Mouse (Mus musculus) forebrain, embryonic 11.5 days (tissue): ENCODE data around the gene Ksr2. TPM values are rescaled to one million over a fixed set of nuclear protein-coding genes. Genes with fewer than 3 reads are reported as not detected.
"Not testable (repeated sequence)": the region's sequence is repeated elsewhere in the genome, so short reads cannot be mapped to it uniquely, and the experiment has no call there.

Source experiments
- ATAC-seq: fragments of 200-750 bp; cut with Nextera tagmentation; replicated peaks from 2 replicates; pipeline ENCODE4 v1.8.0; 2017; ENCODE audit warnings: moderate TSS enrichment; ENCODE audit not compliant: low FRiP score
- DNase-seq: peaks from one replicate; pipeline ENCODE4 v3.0.0-alpha.2; 2017; ENCODE audit warnings: low spot score
- H3K27ac ChIP-seq: fragments of 300-500 bp; sonication (generic); 2 replicates; pipeline ENCODE4 v1.5.1; 2014; ENCODE audit warnings: low read depth, low read length
- H3K27me3 ChIP-seq: fragments of 300-500 bp; sonication (generic); 2 replicates; pipeline ENCODE4 v1.6.1; 2014; ENCODE audit warnings: mild to moderate bottlenecking, low read length, mixed read lengths; ENCODE audit not compliant: control insufficient read depth, insufficient read depth
- H3K36me3 ChIP-seq: fragments of 300-500 bp; sonication (generic); 2 replicates; pipeline ENCODE4 v1.6.1; 2014; ENCODE audit warnings: mild to moderate bottlenecking, low read length, moderate library complexity, mixed read lengths; ENCODE audit not compliant: control insufficient read depth, insufficient read depth
- H3K4me1 ChIP-seq: fragments of 300-500 bp; sonication (generic); replicated peaks from 2 replicates; pipeline ENCODE4 v1.6.1; 2014; ENCODE audit warnings: low read length, mixed read lengths; ENCODE audit not compliant: control insufficient read depth, insufficient read depth
- H3K4me2 ChIP-seq: fragments of 300-500 bp; sonication (generic); 2 replicates; pipeline ENCODE4 v1.6.1; 2014; ENCODE audit warnings: low read depth, mild to moderate bottlenecking, low read length, moderate library complexity, mixed read lengths; ENCODE audit not compliant: severe bottlenecking
- H3K4me3 ChIP-seq: fragments of 300-500 bp; sonication (generic); 2 replicates; pipeline ENCODE4 v1.5.1; 2014; ENCODE audit warnings: low read depth, low read length
- H3K9ac ChIP-seq: fragments of 300-500 bp; sonication (generic); 2 replicates; pipeline ENCODE4 v1.6.1; 2014; ENCODE audit warnings: low read length
- H3K9me3 ChIP-seq: fragments of 300-500 bp; sonication (generic); 2 replicates; pipeline ENCODE4 v1.6.1; 2016; ENCODE audit warnings: low read length, mixed read lengths; ENCODE audit not compliant: control insufficient read depth
- WGBS: fragments of 180-500 bp; shearing (Covaris S2); extraction: QIAGEN DNeasy Blood & Tissue Kit; methylation state at CpG from one replicate; pipeline ENCODE4 v1.1.7; 2014; 5-methylcytosine and 5-hydroxymethylcytosine counted together
- polyA plus RNA-seq: library from polyadenylated mRNA; unstranded; fragments of >200 nt; fragmentation: Nextera tagmentation; extraction: Ambion mirVana; gene quantifications from 2 replicates; pipeline ENCODE4 v1.2.1, GENCODE M21; 2014

Ksr2 gene
- polyA plus RNA-seq, 1 experiment from 2014 or later: 1.2 TPM

GRCm38 (mm10) chr5:117397371-117397770 is 16.4 kb upstream of the Ksr2 start:
- 80% methylated on average over 6 of the region's 6 CpGs for WGBS

GRCm38 (mm10) chr5:117398007-117398550 is 15.7 kb upstream of the Ksr2 start:
- Histone ChIP-seq H3K9me3 (no peaks in the 10 kb centered on the region), H3K4me3 (no peak overlapping the region), H3K27ac (no peak overlapping the region), H3K4me2 (no peak overlapping the region), H3K4me1 (no peaks in the 10 kb centered on the region; the same call in 1 of the 2 replicates), H3K27me3 (no peaks in the 10 kb centered on the region), H3K36me3 (no peaks in the 10 kb centered on the region), H3K9ac (no peak overlapping the region)
- 20% methylated on average over 4 of the region's 5 CpGs for WGBS
- no peak for DNase-seq
- ATAC-seq: no peak

More at GRCm38 (mm10) chr5:117397371-117397770, 16.4 kb upstream of the Ksr2 start:
- Histone ChIP-seq H3K4me3 (no peak overlapping the region), H3K9me3 (no peaks in the 10 kb centered on the region; the same call in 1 of the 2 replicates), H3K4me1 (no peaks in the 10 kb centered on the region; the same call in 1 of the 2 replicates), H3K9ac (no peak overlapping the region), H3K36me3 (no peaks in the 10 kb centered on the region), H3K27ac (no peak overlapping the region), H3K27me3 (no peaks in the 10 kb centered on the region), H3K4me2 (no peak overlapping the region)
- DNase-seq (no peak), ATAC-seq (no peak)

DNA sequence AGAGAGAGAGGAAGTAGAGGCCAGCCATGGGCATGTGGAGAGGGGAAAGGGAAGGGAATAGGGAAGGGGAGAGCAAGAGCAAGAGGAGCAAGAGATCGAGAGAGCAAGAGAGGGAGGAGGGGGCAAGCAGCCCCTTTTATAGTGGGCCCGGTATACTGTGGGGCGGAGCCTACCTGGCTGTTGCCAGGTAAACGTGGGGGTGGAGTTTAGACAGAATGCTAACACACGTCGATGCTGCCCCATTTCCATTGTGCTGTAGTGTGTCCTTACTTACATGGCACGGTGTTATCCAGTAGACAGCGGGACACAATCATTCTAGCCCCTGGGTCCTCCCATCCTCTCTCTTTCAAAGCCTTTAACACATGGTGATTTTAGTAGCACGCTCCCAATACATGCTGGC is 14.5 kb upstream of the Ksr2 start:
- 86% methylated on average over 9 of the region's 9 CpGs for WGBS
- DNase-seq: no peak
- no peak for ATAC-seq

DNA sequence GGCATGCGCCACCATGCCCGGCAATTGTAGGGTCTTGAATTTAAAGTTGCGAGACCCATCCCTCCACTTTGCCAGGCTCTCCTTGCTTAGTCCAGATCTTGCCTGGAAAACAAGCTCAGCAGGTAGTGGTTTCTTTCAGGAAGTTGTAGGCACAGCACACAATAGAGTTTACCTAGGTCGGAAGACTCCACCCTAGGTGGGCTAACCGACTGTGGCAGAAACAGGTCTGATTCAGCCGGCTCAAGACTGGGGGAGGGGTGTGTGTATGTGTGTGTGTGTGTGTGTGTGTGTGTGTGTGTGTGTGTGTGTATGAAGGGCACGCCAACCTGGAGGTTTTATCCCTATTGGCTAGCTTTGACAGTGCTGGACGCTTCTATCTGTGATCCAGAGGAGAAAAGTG is 10.2 kb upstream of the Ksr2 start:
- H3K27me3 ChIP-seq: no peaks in the 10 kb centered on the region
- WGBS: 89% methylated on average over 8 of the region's 8 CpGs
- no peak overlapping the region for H3K4me2 ChIP-seq
- H3K4me3 ChIP-seq: no peak overlapping the region
- H3K9me3 ChIP-seq: no peaks in the 10 kb centered on the region
- ATAC-seq: no peak
- no peak for DNase-seq
- no peaks in the 10 kb centered on the region for H3K36me3 ChIP-seq
- no peak overlapping the region for H3K9ac ChIP-seq
- no peaks in the 10 kb centered on the region for H3K4me1 ChIP-seq
- no peak overlapping the region for H3K27ac ChIP-seq

More for the DNA sequence above, 14.5 kb upstream of the Ksr2 start:
- Histone ChIP-seq H3K27ac (no peak overlapping the region), H3K4me3 (no peak overlapping the region), H3K27me3 (no peaks in the 10 kb centered on the region), H3K9me3 (no peaks in the 10 kb centered on the region), H3K9ac (no peak overlapping the region), H3K4me2 (no peak overlapping the region), H3K36me3 (no peaks in the 10 kb centered on the region), H3K4me1 (no peaks in the 10 kb centered on the region; the same call in 1 of the 2 replicates)

GRCm38 (mm10) chr5:117404671-117405070 is 9.1 kb upstream of the Ksr2 start:
- H3K4me1 ChIP-seq, H3K36me3 ChIP-seq, ATAC-seq, H3K27me3 ChIP-seq, H3K27ac ChIP-seq, DNase-seq, H3K9ac ChIP-seq, H3K9me3 ChIP-seq, H3K4me2 ChIP-seq, H3K4me3 ChIP-seq: not testable (repeated sequence)
- WGBS: 89% methylated on average over 2 of the region's 2 CpGs

DNA sequence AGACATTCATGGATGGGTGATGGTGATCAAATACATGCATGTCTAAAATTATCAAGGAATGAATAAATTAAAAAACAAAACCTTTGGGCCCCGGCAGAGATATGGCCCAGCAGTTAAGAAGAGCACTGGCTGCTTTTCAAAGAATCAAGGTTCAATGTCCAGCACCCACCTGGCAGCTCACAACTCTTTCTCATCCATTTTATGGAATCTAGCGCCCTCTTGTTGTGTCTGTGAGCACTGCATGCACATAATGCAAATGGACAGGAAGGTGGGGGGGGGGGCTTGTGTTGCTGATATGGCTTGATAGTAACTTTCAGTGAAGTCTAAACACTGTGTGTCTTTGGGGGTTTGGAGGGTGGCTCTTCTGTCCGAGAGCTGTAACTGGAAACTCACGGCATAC is 5.6 kb upstream of the Ksr2 start:
- ATAC-seq (no peak), DNase-seq (peak; percentile 54)
- Histone ChIP-seq H3K4me3 (no peak overlapping the region), H3K9ac (no peak overlapping the region), H3K36me3 (no peaks in the 10 kb centered on the region), H3K9me3 (no peaks in the 10 kb centered on the region), H3K4me2 (no peak overlapping the region), H3K27ac (no peak overlapping the region), H3K4me1 (0 out of 2 replicates have a peak, but pooled peaks cover 1% of the 10 kb centered on the region), H3K27me3 (peaks cover 2% of the 10 kb centered on the region; the same call in 1 of the 2 replicates)
- WGBS: 70% methylated on average over 4 of the region's 4 CpGs

GRCm38 (mm10) chr5:117409369-117409768 is 4.4 kb upstream of the Ksr2 start:
- Histone ChIP-seq H3K4me3 (no peak overlapping the region), H3K4me2 (no peak overlapping the region), H3K36me3 (no peaks in the 10 kb centered on the region), H3K27me3 (peaks cover 4% of the 10 kb centered on the region; the same call in 1 of the 2 replicates), H3K4me1 (0 out of 2 replicates have a peak, but pooled peaks cover 2% of the 10 kb centered on the region), H3K9me3 (no peaks in the 10 kb centered on the region), H3K27ac (no peak overlapping the region), H3K9ac (no peak overlapping the region)
- 74% methylated on average over 6 of the region's 6 CpGs for WGBS
- ATAC-seq (no peak), DNase-seq (no peak)

- Histone ChIP-seq H3K4me2 (peak overlapping the region; percentile 78), H3K36me3 (no peaks in the 10 kb centered on the region), H3K4me1 (0 out of 2 replicates have a peak, but pooled peaks cover 2% of the 10 kb centered on the region), H3K4me3 (peak overlapping the region; percentile 56), H3K9me3 (no peaks in the 10 kb centered on the region), H3K27ac (no peak overlapping the region), H3K27me3 (peaks cover 6% of the 10 kb centered on the region; the same call in 1 of the 2 replicates), H3K9ac (peak overlapping the region; percentile 65)
- DNase-seq (peak; percentile 49), ATAC-seq (peak; percentile 34; the same call in 1 of the 2 replicates)
- 0% methylated on average over 10 of the region's 10 CpGs for WGBS
Observed at GRCm38 (mm10) chr5:117414611-117415010, 811 bp downstream of the Ksr2 start.
